Mouse (Mus musculus) left cerebral cortex, adult 8-10 months (tissue): ENCODE results near the gene Dennd4a. TPM values are rescaled to one million over a fixed set of nuclear protein-coding genes. Genes with fewer than 3 reads are reported as not detected.
"Not testable (repeated sequence)": the region's sequence is repeated elsewhere in the genome, so short reads cannot be mapped to it uniquely, and the experiment has no call there.

ENCODE experiments used
- DNase-seq, 2 experiments: peaks; one replicate each; pipeline ENCODE4 v3.0.0; 2022; ENCODE audit warnings: low spot score in 2 of 2
- total RNA-seq, 4 experiments: library from RNA; stranded (reverse); gene quantifications; 2 replicates each; pipeline ENCODE4 v1.2.4; 2022

The Dennd4a gene
- total RNA-seq, 4 experiments from 2014 or later = 58.1 to 71.8 (median 63.5) TPM

DNA sequence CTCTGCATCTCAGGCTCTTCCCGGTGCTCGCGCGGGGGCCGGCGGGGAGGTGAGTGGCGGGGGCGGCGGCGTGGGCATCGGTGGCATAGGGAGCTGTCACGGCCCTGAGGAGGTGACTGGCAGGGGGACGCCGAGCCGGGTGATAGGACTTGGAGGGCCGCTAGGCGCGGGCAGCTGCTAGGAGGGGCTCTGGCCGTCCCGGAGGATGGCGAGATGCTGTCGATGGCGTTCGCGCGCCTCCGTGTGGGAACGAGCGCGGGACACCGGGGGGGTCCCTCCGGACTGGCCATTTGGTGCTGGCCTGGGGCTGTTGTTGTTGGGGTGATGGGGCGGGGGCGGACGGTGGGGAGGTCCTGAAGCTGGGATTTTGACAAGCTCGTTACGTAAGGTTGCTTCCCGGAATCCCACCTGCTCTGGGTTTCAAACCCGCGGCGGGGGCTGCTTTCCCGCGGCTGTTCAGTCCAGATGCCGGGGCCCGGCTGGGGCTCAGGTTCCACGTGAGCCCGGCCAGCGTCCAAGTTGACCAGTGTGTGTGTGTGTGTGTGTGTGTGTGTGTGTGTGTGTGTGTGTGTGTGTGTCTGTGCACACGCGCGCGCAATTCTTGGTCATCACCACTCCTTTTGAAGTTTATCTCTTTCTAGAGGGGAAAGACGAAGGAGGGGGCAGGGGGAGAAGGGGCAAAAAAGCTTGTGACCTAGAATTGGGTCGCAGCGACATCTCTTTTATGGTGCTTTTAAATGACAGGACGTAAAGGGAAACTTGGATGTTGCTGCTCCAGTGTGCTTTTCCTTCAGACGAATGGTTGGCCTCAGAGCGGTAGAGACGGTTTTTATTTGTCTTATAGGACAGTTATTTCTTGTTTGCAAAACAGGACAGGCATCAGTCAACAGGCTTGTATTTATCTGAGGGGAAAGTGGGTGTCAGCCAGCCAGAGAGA is 666 bp downstream of the Dennd4a start:
- DNase-seq = peak; percentile 22 to 47

GRCm38 (mm10) chr9:64812475-64812860 is 1.3 kb downstream of the Dennd4a start:
- no peak for DNase-seq

- no peak for DNase-seq
These were observed 3.1 kb downstream of the Dennd4a start for GRCm38 (mm10) chr9:64814273-64814672.

DNA sequence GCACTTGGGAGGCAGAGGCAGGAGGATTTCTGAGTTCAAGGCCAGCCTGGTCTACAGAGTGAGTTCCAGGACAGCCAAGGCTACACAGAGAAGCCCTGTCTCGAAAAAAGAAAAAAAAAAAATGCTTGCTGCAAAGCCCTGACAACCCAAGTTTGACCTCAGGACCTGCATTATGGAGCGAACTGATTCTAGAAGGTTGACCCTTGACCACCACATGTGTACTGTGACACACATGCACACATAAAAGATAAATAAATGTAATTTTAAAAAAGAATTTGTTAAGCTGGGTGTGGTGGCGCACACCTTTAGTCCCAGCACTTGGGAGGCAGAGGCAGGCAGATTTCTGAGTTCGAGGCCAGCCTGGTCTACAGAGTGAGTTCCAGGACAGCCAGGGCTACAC is 8.5 kb downstream of the Dennd4a start:
- not testable (repeated sequence) for DNase-seq

DNA sequence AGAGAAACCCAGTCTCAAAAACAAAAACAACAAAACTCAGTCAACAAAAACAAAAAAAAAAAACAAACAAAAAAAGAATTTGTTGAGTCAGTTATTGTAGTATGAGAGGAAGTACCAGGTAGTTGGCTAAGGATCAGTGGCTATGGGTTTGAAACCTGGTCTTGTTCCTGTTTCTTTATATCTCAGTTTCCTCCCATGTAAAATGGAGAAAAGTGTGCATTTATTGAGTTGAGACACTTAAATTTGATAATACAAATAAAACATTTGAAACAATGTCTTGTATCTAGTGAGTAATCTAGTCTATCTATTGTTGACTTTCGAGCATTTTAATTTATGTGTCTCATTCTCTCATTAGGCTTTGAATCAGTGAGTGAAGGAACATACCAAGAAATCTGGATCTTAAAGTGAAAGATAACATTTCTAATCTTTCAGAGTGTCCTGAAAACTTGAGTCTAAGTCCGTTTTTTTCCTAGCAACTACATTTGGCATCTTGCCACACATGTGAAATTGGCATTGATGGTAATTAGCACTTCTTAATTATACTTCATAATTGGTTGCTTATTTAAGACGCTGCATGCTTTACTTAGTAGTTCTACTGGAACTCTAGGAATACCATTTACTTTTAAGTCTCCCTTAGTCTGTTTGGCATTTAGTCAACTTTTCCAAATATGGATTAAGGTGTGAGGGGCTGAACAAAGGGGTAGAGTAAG is 9.1 kb downstream of the Dennd4a start:
- DNase-seq = no peak

DNA sequence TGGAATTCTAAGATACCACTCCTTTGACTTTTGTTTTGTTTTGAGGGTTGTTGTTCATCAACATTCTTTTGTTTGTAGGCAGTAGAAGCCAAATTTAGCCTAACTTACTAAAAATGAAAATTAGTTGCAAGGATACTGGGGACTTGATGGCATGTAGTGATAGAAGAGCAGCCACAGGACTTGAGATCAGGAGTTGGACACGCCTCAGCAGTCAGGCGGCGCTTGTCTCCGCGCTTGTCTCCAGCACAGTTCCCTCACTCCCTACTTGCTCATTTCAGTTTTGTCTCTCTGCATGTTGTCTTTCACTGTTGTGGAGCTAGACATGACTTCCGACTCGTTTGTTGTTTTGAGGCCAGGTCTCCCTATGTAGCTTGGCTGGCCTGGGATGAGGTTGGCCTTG is 11.1 kb downstream of the Dennd4a start:
- DNase-seq = no peak

GRCm38 (mm10) chr9:64824389-64825008 is 13.4 kb downstream of the Dennd4a start:
- DNase-seq = no peak

DNA sequence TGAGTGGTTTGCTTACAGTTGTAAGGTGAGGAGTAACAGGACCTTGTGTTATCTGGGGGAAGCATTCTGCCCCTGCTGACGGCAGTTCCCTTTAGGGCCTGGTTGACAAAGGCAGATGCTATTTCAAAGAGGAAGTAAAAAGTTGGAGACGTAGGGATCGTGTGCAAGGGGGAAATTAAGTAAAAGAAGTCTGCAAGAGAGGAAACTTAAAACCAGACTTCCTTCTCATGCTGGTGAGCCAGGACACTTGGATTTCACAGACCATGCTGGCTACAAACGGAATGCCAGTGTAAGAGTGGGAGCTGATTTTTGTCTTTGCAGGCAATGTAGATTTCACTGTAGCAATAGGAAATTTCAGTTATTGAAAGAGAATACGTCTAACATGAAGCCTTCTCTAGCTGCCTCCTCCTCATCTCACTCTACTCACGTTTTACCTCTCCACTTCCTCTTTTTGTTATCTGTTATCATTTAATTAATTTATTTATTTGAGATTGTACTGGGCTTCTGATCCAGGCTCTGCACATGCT is 19.0 kb downstream of the Dennd4a start:
- no peak for DNase-seq

DNA sequence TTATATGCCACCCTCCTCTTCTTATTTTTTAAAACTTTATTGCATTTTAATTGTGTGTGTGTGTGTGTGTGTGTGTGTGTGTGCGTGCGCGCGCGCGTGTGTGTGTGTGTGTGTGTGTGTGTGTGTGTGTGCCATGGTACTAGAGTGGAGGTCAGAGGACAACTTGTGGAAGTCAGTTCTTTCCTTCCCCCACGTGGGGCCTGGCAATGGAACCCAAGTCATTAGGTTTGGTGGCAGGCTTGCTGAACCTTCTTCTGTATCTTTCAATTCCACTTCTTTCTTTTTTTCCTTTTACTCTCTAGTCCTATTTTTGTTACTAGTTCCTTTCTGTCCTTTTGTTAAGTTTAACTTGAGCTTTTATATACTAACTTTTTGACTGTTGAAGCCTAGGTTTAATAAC is 19.5 kb downstream of the Dennd4a start:
- no peak for DNase-seq

GRCm38 (mm10) chr9:64831760-64832159 is 20.6 kb downstream of the Dennd4a start:
- no peak for DNase-seq

GRCm38 (mm10) chr9:64834418-64834817 is 23.3 kb downstream of the Dennd4a start:
- DNase-seq = no peak

- no peak for DNase-seq
These were observed 34.2 kb downstream of the Dennd4a start for GRCm38 (mm10) chr9:64845355-64845754.

DNA sequence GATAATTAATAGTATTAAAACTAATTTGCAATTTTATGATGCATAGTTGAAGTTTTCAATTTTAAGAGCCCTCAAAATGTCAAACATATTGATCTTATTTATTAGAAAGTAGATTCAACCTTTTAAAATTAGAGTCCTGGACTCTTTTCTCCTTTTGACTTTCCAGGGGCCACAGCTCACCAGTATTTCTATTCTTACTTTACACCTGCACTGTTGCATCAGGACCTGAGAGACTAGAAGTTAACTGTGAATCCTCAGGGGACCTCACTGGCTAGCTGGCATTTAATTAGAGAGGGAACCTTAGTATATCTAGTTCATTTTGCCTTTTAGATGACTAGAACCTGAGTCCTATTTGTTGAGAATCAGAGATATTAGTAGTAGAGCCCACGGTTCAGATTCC is 38.4 kb downstream of the Dennd4a start:
- DNase-seq = no peak

DNA sequence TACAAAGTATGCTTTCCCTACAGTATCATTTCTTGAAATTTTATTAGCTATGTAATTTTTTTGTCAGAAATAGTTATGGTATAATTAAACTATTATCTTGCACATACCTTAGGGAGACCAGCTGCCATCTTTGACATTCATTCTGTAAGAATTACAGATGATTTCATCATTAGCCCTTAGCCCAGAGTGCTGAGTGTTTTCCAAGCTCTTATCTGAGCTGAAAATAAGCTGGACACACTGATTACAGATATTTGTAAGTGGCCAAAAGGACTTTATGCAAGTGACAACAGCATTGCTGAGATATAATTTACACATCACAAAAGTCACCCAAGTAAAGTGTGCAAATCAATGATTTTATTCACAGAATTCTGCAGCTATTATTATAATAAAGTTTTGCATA is 48.9 kb downstream of the Dennd4a start:
- no peak for DNase-seq

- no peak for DNase-seq
These were observed 51.5 kb downstream of the Dennd4a start for GRCm38 (mm10) chr9:64862687-64863086.

GRCm38 (mm10) chr9:64886008-64886407 is 74.9 kb downstream of the Dennd4a start:
- DNase-seq = no peak

- no peak for DNase-seq
These were observed 85.5 kb downstream of the Dennd4a start for GRCm38 (mm10) chr9:64896605-64897004.

GRCm38 (mm10) chr9:64902866-64903265 is 91.7 kb downstream of the Dennd4a start:
- no peak for DNase-seq

GRCm38 (mm10) chr9:64903386-64903785 is 92.2 kb downstream of the Dennd4a start:
- peak in 1 of 2 experiments; percentile 47 for DNase-seq

GRCm38 (mm10) chr9:64904917-64905640 is 93.9 kb downstream of the Dennd4a start:
- DNase-seq = no peak

GRCm38 (mm10) chr9:64907441-64907840 is 96.3 kb downstream of the Dennd4a start:
- no peak for DNase-seq
